Mouse (Mus musculus) intestine, embryonic 16.5 days (tissue): ENCODE data around the gene Rtn4rl1. TPM values are rescaled to one million over a fixed set of nuclear protein-coding genes. Genes with fewer than 3 reads are reported as not detected.
"Not testable (repeated sequence)": the region's sequence is repeated elsewhere in the genome, so short reads cannot be mapped to it uniquely, and the experiment has no call there.

Experiments
- ATAC-seq: fragments of 200-750 bp; cut with Nextera tagmentation; 2 replicates; pipeline ENCODE4 v1.8.0; 2017; ENCODE audit warnings: moderate TSS enrichment, moderate library complexity
- H3K27ac ChIP-seq: fragments of 300-500 bp; sonication (generic); 2 replicates; pipeline ENCODE4 v1.5.1; 2014; ENCODE audit warnings: mild to moderate bottlenecking, low read length
- H3K27me3 ChIP-seq: fragments of 300-500 bp; sonication (generic); replicated peaks from 2 replicates; pipeline ENCODE4 v1.6.1; 2014; ENCODE audit warnings: low read length, control low read depth, mixed read lengths; ENCODE audit not compliant: control insufficient read depth, insufficient read depth
- H3K36me3 ChIP-seq: fragments of 300-500 bp; sonication (generic); 2 replicates; pipeline ENCODE4 v1.6.1; 2014; ENCODE audit warnings: low read length, control low read depth; ENCODE audit not compliant: control insufficient read depth, insufficient read depth
- H3K4me1 ChIP-seq: fragments of 300-500 bp; sonication (generic); 2 replicates; pipeline ENCODE4 v1.6.1; 2014; ENCODE audit warnings: low read length, control low read depth, mixed read lengths; ENCODE audit not compliant: control insufficient read depth, insufficient read depth
- H3K4me2 ChIP-seq: fragments of 300-500 bp; sonication (generic); 2 replicates; pipeline ENCODE4 v1.6.1; 2014; ENCODE audit warnings: low read depth, low read length, control low read depth
- H3K4me3 ChIP-seq: fragments of 300-500 bp; sonication (generic); 2 replicates; pipeline ENCODE4 v1.5.1; 2014; ENCODE audit warnings: mild to moderate bottlenecking, low read length
- H3K9ac ChIP-seq: fragments of 300-500 bp; sonication (generic); 2 replicates; pipeline ENCODE4 v1.6.1; 2014; ENCODE audit warnings: low read depth, low read length
- H3K9me3 ChIP-seq: fragments of 300-500 bp; sonication (generic); 2 replicates; pipeline ENCODE4 v1.6.1; 2016; ENCODE audit warnings: low read length, control low read depth; ENCODE audit not compliant: control insufficient read depth
- WGBS: fragments of 180-500 bp; shearing (Covaris S2); extraction: QIAGEN DNeasy Blood & Tissue Kit; methylation state at CpG from one replicate; pipeline ENCODE4 v1.1.7; 2014; 5-methylcytosine and 5-hydroxymethylcytosine counted together
- polyA plus RNA-seq: library from polyadenylated mRNA; unstranded; fragments of >200 nt; fragmentation: Nextera tagmentation; extraction: Ambion mirVana; gene quantifications from 2 replicates; pipeline ENCODE4 v1.2.1, GENCODE M21; 2015

The Rtn4rl1 gene
- polyA plus RNA-seq, 1 experiment from 2014 or later = 1.5 TPM

- no peak overlapping the region for H3K4me3 ChIP-seq
- H3K27ac ChIP-seq = no peak overlapping the region
- peak; percentile 77; the same call in 1 of the 2 replicates for ATAC-seq
- H3K9ac ChIP-seq = no peak overlapping the region
- peaks cover 9% of the 10 kb centered on the region; the same call in 1 of the 2 replicates for H3K4me1 ChIP-seq
- no peaks in the 10 kb centered on the region; the same call in 1 of the 2 replicates for H3K27me3 ChIP-seq
- WGBS = 21% methylated on average over 6 of the region's 6 CpGs
- H3K36me3 ChIP-seq = no peaks in the 10 kb centered on the region
- no peaks in the 10 kb centered on the region for H3K9me3 ChIP-seq
- H3K4me2 ChIP-seq = no peak overlapping the region
These were observed 97.1 kb downstream of the Rtn4rl1 start for GRCm38 (mm10) chr11:75290566-75291271.

DNA sequence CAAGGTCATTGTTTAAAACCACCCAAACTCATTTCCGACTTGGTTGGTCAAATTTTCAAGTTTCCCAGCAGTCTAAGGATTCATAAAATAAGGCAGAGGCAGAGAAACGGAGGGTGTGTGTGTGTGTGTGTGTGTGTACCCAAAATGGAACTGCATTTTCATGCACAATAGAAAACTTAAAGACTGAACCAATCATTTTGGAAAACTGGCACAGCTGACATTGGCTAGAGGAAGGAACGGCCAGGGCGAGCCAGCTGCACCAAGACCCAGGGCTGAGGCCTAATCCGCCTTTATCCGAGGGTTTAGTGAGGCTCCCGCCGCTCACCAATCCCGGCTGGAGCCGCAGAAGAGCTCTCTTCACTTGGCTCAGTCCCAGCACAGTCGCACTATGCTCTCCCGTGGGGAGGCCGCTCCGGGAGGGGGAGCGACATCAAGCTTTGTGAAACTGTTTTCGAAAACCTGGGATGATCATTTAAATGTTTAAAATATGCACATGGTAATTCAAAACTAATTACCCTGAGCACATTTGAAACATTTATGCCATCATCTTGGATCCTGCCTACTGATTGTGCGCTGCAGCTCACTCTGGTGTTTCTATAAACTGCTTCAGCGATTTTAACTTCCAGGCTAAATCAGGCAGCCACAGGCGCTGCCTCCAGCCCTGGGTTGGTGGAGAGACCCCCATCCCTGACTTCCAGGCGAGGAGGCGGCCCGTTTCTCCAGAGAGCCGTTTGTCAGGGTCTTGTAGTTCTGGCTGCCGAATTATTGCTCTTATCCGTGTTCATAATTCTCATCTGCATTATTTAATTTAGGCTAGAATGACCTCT is 98.0 kb downstream of the Rtn4rl1 start:
- 46% methylated on average over 25 of the region's 25 CpGs for WGBS
- no peaks in the 10 kb centered on the region; the same call in 1 of the 2 replicates for H3K27me3 ChIP-seq
- peaks cover 9% of the 10 kb centered on the region; the same call in 1 of the 2 replicates for H3K4me1 ChIP-seq
- no peaks in the 10 kb centered on the region for H3K36me3 ChIP-seq
- no peak overlapping the region for H3K27ac ChIP-seq
- H3K9me3 ChIP-seq = no peaks in the 10 kb centered on the region
- 0 out of 2 replicates have a peak overlapping the region, but pooled peaks have one; percentile 21 for H3K9ac ChIP-seq
- H3K4me3 ChIP-seq = no peak overlapping the region
- no peak overlapping the region for H3K4me2 ChIP-seq
- ATAC-seq = no peak

- Histone ChIP-seq H3K4me2 (no peak overlapping the region), H3K9me3 (no peaks in the 10 kb centered on the region), H3K27ac (no peak overlapping the region), H3K4me1 (peaks cover 9% of the 10 kb centered on the region; the same call in 1 of the 2 replicates), H3K36me3 (no peaks in the 10 kb centered on the region), H3K4me3 (no peak overlapping the region), H3K9ac (no peak overlapping the region), H3K27me3 (no peaks in the 10 kb centered on the region)
- 87% methylated on average over 7 of the region's 7 CpGs for WGBS
- ATAC-seq = no peak
These were observed 98.7 kb downstream of the Rtn4rl1 start for GRCm38 (mm10) chr11:75292281-75292680.

GRCm38 (mm10) chr11:75293852-75294361 is 100.3 kb downstream of the Rtn4rl1 start:
- 34% methylated on average over 21 of the region's 21 CpGs for WGBS
- H3K4me2 ChIP-seq = peak overlapping the region; percentile 23
- H3K4me1 ChIP-seq = peaks cover 9% of the 10 kb centered on the region; the same call in 1 of the 2 replicates
- peak; percentile 26; the same call in 1 of the 2 replicates for ATAC-seq
- no peak overlapping the region for H3K4me3 ChIP-seq
- H3K36me3 ChIP-seq = no peaks in the 10 kb centered on the region
- H3K9ac ChIP-seq = no peak overlapping the region
- H3K27me3 ChIP-seq = no peaks in the 10 kb centered on the region
- H3K9me3 ChIP-seq = no peaks in the 10 kb centered on the region
- no peak overlapping the region for H3K27ac ChIP-seq

- Histone ChIP-seq H3K4me1 (peaks cover 9% of the 10 kb centered on the region; the same call in 1 of the 2 replicates), H3K9me3 (no peaks in the 10 kb centered on the region), H3K4me2 (no peak overlapping the region), H3K4me3 (no peak overlapping the region), H3K9ac (no peak overlapping the region), H3K27me3 (no peaks in the 10 kb centered on the region), H3K27ac (no peak overlapping the region), H3K36me3 (0 out of 2 replicates have a peak, but pooled peaks cover 3% of the 10 kb centered on the region)
- 42% methylated on average over 9 of the region's 9 CpGs for WGBS
- no peak for ATAC-seq
These were observed 101.3 kb downstream of the Rtn4rl1 start for GRCm38 (mm10) chr11:75294862-75295261.

DNA sequence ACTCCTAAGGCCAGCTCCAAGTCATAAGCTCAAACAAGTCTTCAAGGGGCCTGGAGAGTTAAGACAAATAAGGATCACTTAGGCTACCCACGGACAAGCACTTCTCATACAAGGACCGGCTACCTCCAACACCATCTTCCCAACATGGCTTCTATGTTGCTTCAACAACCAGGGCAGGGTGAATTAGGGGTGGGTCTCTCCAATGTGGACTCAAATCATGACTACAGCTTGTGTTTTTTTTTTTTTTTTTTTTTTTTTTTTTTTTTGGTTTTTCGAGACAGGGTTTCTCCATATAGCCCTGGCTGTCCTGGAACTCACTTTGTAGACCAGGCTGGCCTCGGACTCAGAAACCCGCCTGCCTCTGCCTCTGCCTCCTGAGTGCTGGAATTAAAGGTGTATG is 102.0 kb downstream of the Rtn4rl1 start:
- WGBS = 90% methylated on average over 5 of the region's 5 CpGs
- not testable (repeated sequence) for H3K9me3 ChIP-seq, H3K27me3 ChIP-seq, H3K4me2 ChIP-seq, H3K36me3 ChIP-seq, ATAC-seq, H3K27ac ChIP-seq, H3K9ac ChIP-seq, H3K4me3 ChIP-seq, H3K4me1 ChIP-seq

DNA sequence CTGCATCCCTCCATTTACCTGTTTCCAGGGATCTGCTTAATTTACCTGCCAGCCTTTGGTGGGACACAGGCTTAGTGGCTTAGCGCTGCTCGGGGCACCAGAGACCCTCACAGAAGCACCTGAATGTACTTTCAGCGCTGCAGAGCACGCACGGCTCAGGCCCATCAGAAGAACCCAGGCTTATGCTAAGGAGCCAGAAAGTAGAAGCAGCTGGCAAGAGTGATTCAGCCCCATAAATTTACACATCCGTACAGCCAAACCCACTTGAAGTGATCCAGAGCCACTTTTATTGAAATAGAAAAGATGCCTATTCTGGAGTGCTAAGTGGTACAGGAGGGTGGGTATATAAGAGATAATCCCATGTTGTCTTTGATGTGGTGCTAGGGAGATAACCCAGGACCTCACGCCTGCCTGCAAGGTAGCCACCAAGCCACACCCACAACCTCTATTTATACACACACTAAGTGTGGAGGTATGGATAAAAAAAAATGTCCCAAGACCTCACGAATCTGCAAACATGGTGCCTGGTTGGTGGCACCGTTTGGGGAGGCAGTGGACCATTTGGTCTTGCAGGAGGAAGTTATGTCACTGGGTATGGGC is 102.9 kb downstream of the Rtn4rl1 start:
- H3K27me3 ChIP-seq = no peaks in the 10 kb centered on the region
- no peaks in the 10 kb centered on the region for H3K9me3 ChIP-seq
- H3K36me3 ChIP-seq = 0 out of 2 replicates have a peak, but pooled peaks cover 4% of the 10 kb centered on the region
- no peak overlapping the region for H3K27ac ChIP-seq
- 68% methylated on average over 9 of the region's 9 CpGs for WGBS
- H3K4me1 ChIP-seq = peaks cover 9% of the 10 kb centered on the region; the same call in 1 of the 2 replicates
- no peak for ATAC-seq
- no peak overlapping the region for H3K9ac ChIP-seq
- H3K4me2 ChIP-seq = no peak overlapping the region
- H3K4me3 ChIP-seq = no peak overlapping the region

DNA sequence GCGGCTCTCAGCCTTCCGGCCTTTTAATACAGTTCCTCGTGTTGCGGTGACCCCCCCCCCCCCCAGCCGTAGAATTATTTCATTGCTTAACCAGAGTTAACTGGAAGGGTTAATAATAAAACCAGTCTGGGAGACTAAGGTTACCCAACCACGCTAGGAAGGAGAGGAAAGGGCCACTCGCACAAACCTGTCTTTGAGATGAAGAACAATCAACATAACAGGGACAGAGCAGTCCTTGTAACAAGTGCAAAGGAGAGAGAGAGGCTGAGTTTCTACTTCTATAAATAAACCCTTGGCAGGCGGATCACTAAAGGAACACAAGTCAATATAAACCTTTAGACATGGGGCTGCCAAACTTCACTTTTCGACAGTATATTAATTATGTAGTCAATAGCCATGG is 104.0 kb downstream of the Rtn4rl1 start:
- no peak overlapping the region for H3K9ac ChIP-seq
- no peak overlapping the region for H3K4me2 ChIP-seq
- 0 out of 2 replicates have a peak, but pooled peaks cover 4% of the 10 kb centered on the region for H3K36me3 ChIP-seq
- no peak overlapping the region for H3K27ac ChIP-seq
- WGBS = 61% methylated on average over 9 of the region's 9 CpGs
- H3K27me3 ChIP-seq = no peaks in the 10 kb centered on the region
- peaks cover 9% of the 10 kb centered on the region; the same call in 1 of the 2 replicates for H3K4me1 ChIP-seq
- ATAC-seq = no peak
- H3K9me3 ChIP-seq = no peaks in the 10 kb centered on the region
- no peak overlapping the region for H3K4me3 ChIP-seq

- H3K4me2 ChIP-seq = no peak overlapping the region
- H3K9ac ChIP-seq = no peak overlapping the region
- peaks cover 9% of the 10 kb centered on the region; the same call in 1 of the 2 replicates for H3K4me1 ChIP-seq
- no peaks in the 10 kb centered on the region for H3K27me3 ChIP-seq
- ATAC-seq = no peak
- H3K27ac ChIP-seq = no peak overlapping the region
- H3K4me3 ChIP-seq = no peak overlapping the region
- peaks cover 4% of the 10 kb centered on the region; the same call in 1 of the 2 replicates for H3K36me3 ChIP-seq
- H3K9me3 ChIP-seq = no peaks in the 10 kb centered on the region
- 49% methylated on average over 11 of the region's 11 CpGs for WGBS
These were observed 104.9 kb downstream of the Rtn4rl1 start for GRCm38 (mm10) chr11:75298491-75298890.
